Mouse (Mus musculus): ENCODE data around the gene Pon1. TPM values are rescaled to one million over a fixed set of nuclear protein-coding genes. Genes with fewer than 3 reads are reported as not detected.

Pon1 gene
- total RNA-seq, 2 experiments from 2014 or later: not detected

DNA sequence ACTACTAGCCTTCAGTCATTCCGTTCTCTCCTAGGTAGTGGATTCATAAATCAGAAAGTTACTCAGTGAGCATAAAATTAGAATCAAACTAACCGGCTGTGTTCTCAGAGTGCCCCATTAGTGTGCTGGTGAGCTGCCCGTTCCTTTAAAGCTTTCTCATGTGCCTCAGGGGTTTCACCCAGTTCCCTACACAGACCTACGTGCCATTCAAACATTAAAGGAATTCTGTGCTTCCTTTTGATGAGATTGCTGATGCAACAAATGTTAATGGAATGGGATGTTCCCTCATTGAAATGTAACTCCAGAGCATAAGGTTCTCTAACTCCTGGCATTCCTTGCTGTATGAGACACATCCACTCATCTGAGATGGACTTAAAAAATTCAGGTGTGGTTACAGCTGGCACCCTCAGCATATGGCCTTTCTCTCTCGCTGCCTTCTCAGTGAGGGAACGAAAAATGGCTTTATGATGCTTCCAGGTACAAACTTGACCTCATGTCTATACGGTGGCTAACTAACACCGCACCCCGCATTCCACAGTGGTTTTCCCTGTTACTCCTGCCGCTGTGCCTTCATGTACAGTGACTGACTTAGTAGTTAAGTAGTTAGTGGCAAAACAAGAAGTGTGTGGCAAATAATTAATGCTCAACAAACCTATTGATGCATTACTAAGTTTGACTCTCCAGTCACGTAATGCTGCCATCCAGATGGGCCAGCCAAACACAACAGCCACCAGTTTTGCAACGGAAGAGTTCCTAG lies 54.7 kb downstream of the Pon1 start:
- no peak for DNase-seq (ENCODE audit: extremely low spot score in 1 of 2, low spot score in 1 of 2)

- no peak for DNase-seq (ENCODE audit: extremely low spot score in 1 of 2, low spot score in 1 of 2)
Measured at GRCm38 (mm10) chr6:5136046-5136445, 57.7 kb downstream of the Pon1 start.

DNA sequence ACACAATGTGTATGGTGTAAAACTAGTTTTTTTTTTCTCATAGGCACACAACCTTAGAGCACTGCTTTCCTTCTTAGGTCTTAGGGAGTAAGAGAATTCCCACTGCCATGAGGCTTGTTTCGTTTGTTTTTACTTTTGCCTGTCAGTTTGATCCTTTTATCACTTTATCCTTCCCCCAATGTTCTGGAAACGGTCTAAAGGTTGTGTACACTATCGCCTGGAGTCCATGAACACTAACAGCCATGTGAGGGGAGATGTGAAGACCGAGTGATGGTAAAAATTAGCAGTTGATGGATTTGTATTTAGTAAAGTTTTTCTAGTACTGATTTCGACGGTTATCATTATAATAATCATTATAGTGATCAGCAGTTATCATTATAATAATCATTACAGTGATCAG lies 58.8 kb downstream of the Pon1 start:
- no peak for DNase-seq (ENCODE audit: extremely low spot score in 1 of 2, low spot score in 1 of 2)

DNA sequence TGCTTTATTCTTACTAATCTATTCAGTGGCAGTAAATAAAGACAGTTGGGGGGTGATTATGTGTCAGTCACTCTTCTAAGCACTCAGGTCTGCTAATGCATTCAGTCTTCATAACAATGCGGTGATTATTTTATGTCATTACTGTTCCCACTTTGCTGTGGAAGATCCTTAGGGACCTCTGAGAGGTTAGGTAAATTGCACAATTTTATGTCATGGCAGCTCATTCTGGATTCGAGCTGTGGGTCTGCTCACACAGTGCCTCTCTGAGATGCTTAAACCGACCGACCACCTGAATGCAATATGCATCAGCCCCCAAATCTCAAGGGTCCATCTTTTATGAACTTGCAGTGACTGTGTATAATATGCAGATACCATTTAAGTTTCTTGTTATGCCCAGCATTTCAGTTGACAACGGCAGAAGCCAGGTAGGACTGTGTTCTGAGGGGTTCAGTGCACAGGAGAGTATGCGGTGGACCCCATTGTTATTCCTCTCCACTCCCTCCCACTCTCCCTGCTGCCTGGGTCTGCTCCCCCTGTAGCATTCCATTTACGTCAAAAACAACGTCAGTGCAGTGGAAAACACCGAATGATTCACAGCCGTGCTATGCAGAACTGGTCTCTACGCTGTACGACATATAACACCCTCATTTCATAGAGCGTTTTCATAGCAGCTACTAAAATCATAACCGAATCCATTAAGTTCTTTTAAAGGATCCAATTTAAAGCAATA lies 64.2 kb downstream of the Pon1 start:
- no peak for DNase-seq (ENCODE audit: extremely low spot score in 1 of 2, low spot score in 1 of 2)

DNA sequence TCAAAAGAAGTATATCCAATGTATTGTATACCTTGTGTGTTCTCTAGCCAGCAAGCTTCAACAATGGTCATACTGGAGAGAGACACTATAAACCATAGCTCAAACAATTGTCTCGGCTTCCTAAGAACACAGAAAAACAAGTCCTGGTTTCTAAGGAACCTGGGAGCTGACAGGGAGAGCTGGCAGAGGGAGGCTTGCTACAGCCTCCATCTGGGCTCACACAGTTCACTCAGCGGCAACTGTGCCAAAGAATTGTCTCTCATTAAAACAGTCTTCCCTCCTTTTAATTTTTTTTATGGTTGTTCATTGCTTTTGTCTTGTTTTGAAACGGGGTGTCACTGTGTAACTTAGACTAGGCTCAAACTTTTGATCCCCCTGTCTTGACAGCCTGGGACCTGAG lies 73.5 kb downstream of the Pon1 start:
- DNase-seq (ENCODE audit: extremely low spot score in 1 of 2, low spot score in 1 of 2): no peak

DNA sequence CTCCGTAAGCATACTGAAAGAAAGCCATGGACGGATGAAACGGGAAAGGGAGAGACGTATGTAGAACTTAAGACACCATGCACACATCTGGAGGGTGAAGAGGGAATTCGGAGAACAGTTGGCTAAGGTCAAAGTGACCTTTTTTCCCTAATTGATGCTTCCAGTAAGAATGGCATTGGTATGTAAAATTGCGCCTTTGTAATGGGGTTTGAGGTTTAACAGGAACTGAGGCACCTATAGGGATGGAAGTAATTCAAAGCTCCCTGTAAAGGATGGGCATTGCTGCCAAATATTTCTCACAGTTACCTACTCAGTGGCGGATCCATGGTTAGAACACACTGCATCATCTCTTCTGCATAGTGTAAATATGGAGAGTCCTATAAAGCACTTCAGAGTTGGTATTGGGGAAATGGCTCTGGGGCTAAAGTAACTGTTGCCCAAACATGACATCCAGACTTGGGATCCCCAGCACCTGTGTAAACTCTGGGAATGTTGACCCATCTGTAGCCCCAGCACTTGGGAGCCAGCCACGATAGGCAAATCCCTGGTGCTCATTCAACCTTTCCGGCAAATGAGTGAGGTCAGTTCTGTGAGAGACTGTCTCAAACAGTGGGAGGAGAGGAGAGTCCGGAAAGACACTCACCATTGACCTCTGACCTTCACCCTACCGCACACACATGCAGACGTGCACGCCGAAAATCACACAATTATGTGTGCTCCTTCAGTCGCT lies 74.4 kb downstream of the Pon1 start:
- DNase-seq (ENCODE audit: extremely low spot score in 1 of 2, low spot score in 1 of 2): no peak

Other genes starting within 250 kb of the Pon1 start
- 1 to 10 TPM; 1.5 to 2.8 TPM for gene Pon3, start 62.3 kb upstream of the Pon1 start, total RNA-seq (2021)
- gene Pon2, start 104.5 kb upstream of the Pon1 start, total RNA-seq (2021): 10 to 100 TPM; 21.4 to 22.1 TPM
- under 1 TPM; 0.54 to 0.79 TPM for gene Asb4, start 189.4 kb upstream of the Pon1 start, total RNA-seq (2021)